Mouse (Mus musculus): ENCODE results near the gene Vmn2r9. TPM values are rescaled to one million over a fixed set of nuclear protein-coding genes. Genes with fewer than 3 reads are reported as not detected.
"Not testable (repeated sequence)": the region's sequence is repeated elsewhere in the genome, so short reads cannot be mapped to it uniquely, and the experiment has no call there.

Vmn2r9 gene
- not detected in 2 replicates for polyA plus RNA-seq (2016; fragmentation: Nextera tagmentation; extraction: Ambion mirVana)

- not testable (repeated sequence) for H3K9ac ChIP-seq (replicated peaks); ATAC-seq (ENCODE audit: low FRiP score, low read depth); H3K9me3 ChIP-seq; H3K36me3 ChIP-seq; H3K4me3 ChIP-seq; H3K27ac ChIP-seq (replicated peaks); H3K4me2 ChIP-seq (replicated peaks); H3K4me1 ChIP-seq; H3K27me3 ChIP-seq
- 76% methylated on average over 1 of the region's 1 CpGs for WGBS
Measured at GRCm38 (mm10) chr5:108852501-108852900, at the start of gene Vmn2r9. Gene Vmn2r9, minus strand, starts transcription at chr5:108852601.

GRCm38 (mm10) chr5:108866746-108867145 lies 14.3 kb upstream of the Vmn2r9 start:
- H3K9me3 ChIP-seq; H3K9ac ChIP-seq (replicated peaks); H3K4me3 ChIP-seq; ATAC-seq (ENCODE audit: low FRiP score, low read depth); H3K27ac ChIP-seq (replicated peaks); H3K27me3 ChIP-seq; H3K36me3 ChIP-seq; H3K4me1 ChIP-seq; H3K4me2 ChIP-seq (replicated peaks): not testable (repeated sequence)
- 12% methylated on average over 1 of the region's 1 CpGs for WGBS

GRCm38 (mm10) chr5:108849466-108849865 lies 2.9 kb downstream of the Vmn2r9 start:
- Histone ChIP-seq H3K4me3 (no peak overlapping the region), H3K9me3 (no peaks in the 10 kb centered on the region), H3K4me1 (no peaks in the 10 kb centered on the region), H3K36me3 (no peaks in the 10 kb centered on the region), H3K27ac (replicated peaks) (no peak overlapping the region), H3K4me2 (replicated peaks) (no peak overlapping the region), H3K9ac (replicated peaks) (no peak overlapping the region), H3K27me3 (no peaks in the 10 kb centered on the region)
- ATAC-seq (ENCODE audit: low FRiP score, low read depth) = no peak
- 52% methylated on average over 1 of the region's 1 CpGs for WGBS

- no peak for ATAC-seq (ENCODE audit: low FRiP score, low read depth)
- Histone ChIP-seq H3K4me1 (no peaks in the 10 kb centered on the region), H3K27ac (replicated peaks) (no peak overlapping the region), H3K9ac (replicated peaks) (no peak overlapping the region), H3K4me2 (replicated peaks) (no peak overlapping the region), H3K36me3 (no peaks in the 10 kb centered on the region), H3K4me3 (no peak overlapping the region), H3K9me3 (no peaks in the 10 kb centered on the region), H3K27me3 (no peaks in the 10 kb centered on the region)
- 75% methylated on average over 1 of the region's 1 CpGs for WGBS
Measured at GRCm38 (mm10) chr5:108836156-108836555, 16.2 kb downstream of the Vmn2r9 start.

GRCm38 (mm10) chr5:108823276-108823675 lies 29.1 kb downstream of the Vmn2r9 start:
- H3K9me3 ChIP-seq = no peaks in the 10 kb centered on the region
- 83% methylated on average over 2 of the region's 2 CpGs for WGBS
- no peaks in the 10 kb centered on the region for H3K36me3 ChIP-seq
- H3K4me1 ChIP-seq = no peaks in the 10 kb centered on the region
- H3K4me2 ChIP-seq (replicated peaks) = no peak overlapping the region
- no peaks in the 10 kb centered on the region for H3K27me3 ChIP-seq
- ATAC-seq (ENCODE audit: low FRiP score, low read depth) = no peak
- H3K27ac ChIP-seq (replicated peaks) = no peak overlapping the region
- no peak overlapping the region for H3K9ac ChIP-seq (replicated peaks)
- no peak overlapping the region for H3K4me3 ChIP-seq

- H3K4me2 ChIP-seq (replicated peaks); ATAC-seq (ENCODE audit: low FRiP score, low read depth): not testable (repeated sequence)
- 76% methylated on average over 2 of the region's 2 CpGs for WGBS
Measured at GRCm38 (mm10) chr5:108808750-108809149, 43.7 kb downstream of the Vmn2r9 start, which contains the start of gene Vmn2r8. Gene Vmn2r8, minus strand, starts transcription at chr5:108808850.

GRCm38 (mm10) chr5:108803646-108804045 lies 48.8 kb downstream of the Vmn2r9 start:
- H3K27ac ChIP-seq (replicated peaks) = no peak overlapping the region
- WGBS = 48% methylated on average over 1 of the region's 1 CpGs
- no peak for ATAC-seq (ENCODE audit: low FRiP score, low read depth)
- H3K9me3 ChIP-seq = no peaks in the 10 kb centered on the region
- no peaks in the 10 kb centered on the region for H3K36me3 ChIP-seq
- H3K9ac ChIP-seq (replicated peaks) = no peak overlapping the region
- no peaks in the 10 kb centered on the region for H3K27me3 ChIP-seq
- H3K4me2 ChIP-seq (replicated peaks) = no peak overlapping the region
- H3K4me3 ChIP-seq = no peak overlapping the region
- H3K4me1 ChIP-seq = no peaks in the 10 kb centered on the region

More at GRCm38 (mm10) chr5:108808750-108809149, 43.7 kb downstream of the Vmn2r9 start, which contains the start of gene Vmn2r8:
- H3K4me3 ChIP-seq; H3K27ac ChIP-seq (replicated peaks); H3K9me3 ChIP-seq; H3K27me3 ChIP-seq; H3K4me1 ChIP-seq; H3K36me3 ChIP-seq; H3K9ac ChIP-seq (replicated peaks): not testable (repeated sequence)

- not testable (repeated sequence) for H3K9ac ChIP-seq (replicated peaks); H3K4me1 ChIP-seq; ATAC-seq (ENCODE audit: low FRiP score, low read depth); H3K9me3 ChIP-seq; H3K36me3 ChIP-seq; H3K27ac ChIP-seq (replicated peaks); H3K4me2 ChIP-seq (replicated peaks); H3K27me3 ChIP-seq; H3K4me3 ChIP-seq
- 58% methylated on average over 2 of the region's 2 CpGs for WGBS
Measured at GRCm38 (mm10) chr5:108795263-108795662, 57.1 kb downstream of the Vmn2r9 start, which contains the start of gene Tmed11. Gene Tmed11, minus strand, starts transcription at chr5:108795363.

GRCm38 (mm10) chr5:108790385-108790784 lies 62.0 kb downstream of the Vmn2r9 start:
- H3K4me3 ChIP-seq; ATAC-seq (ENCODE audit: low FRiP score, low read depth); H3K27me3 ChIP-seq; H3K27ac ChIP-seq (replicated peaks); H3K4me1 ChIP-seq; H3K4me2 ChIP-seq (replicated peaks); H3K9me3 ChIP-seq; H3K9ac ChIP-seq (replicated peaks); H3K36me3 ChIP-seq: not testable (repeated sequence)
- 34% methylated on average over 1 of the region's 1 CpGs for WGBS

Other genes starting within 250 kb of the Vmn2r9 start
- 60.5 and 61.5 TPM in 2 replicates for gene Gak, start 222.8 kb downstream of the Vmn2r9 start, polyA plus RNA-seq (2016; fragmentation: Nextera tagmentation; extraction: Ambion mirVana)
- 18.7 and 21.5 TPM in 2 replicates for gene Tmem175, start 222.8 kb downstream of the Vmn2r9 start, polyA plus RNA-seq (2016; fragmentation: Nextera tagmentation; extraction: Ambion mirVana)
- gene Idua, start 192.3 kb downstream of the Vmn2r9 start, polyA plus RNA-seq (2016; fragmentation: Nextera tagmentation; extraction: Ambion mirVana) = 12.3 and 12.8 TPM in 2 replicates
- gene Dgkq, start 182.9 kb downstream of the Vmn2r9 start, polyA plus RNA-seq (2016; fragmentation: Nextera tagmentation; extraction: Ambion mirVana) = 21.2 and 21.7 TPM in 2 replicates
- gene Slc26a1, start 177.0 kb downstream of the Vmn2r9 start, polyA plus RNA-seq (2016; fragmentation: Nextera tagmentation; extraction: Ambion mirVana) = 1.7 and 1.9 TPM in 2 replicates
- 16.9 and 19.6 TPM in 2 replicates for gene Fgfrl1, start 160.2 kb downstream of the Vmn2r9 start, polyA plus RNA-seq (2016; fragmentation: Nextera tagmentation; extraction: Ambion mirVana)
- 0.37 TPM in 1 of 2 replicates, not detected in the other for gene Rnf212, start 77.6 kb downstream of the Vmn2r9 start, polyA plus RNA-seq (2016; fragmentation: Nextera tagmentation; extraction: Ambion mirVana)
- gene Tmed11, start 57.2 kb downstream of the Vmn2r9 start, polyA plus RNA-seq (2016; fragmentation: Nextera tagmentation; extraction: Ambion mirVana) = not detected in 2 replicates
- not detected in 2 replicates for gene Vmn2r8, start 43.8 kb downstream of the Vmn2r9 start, polyA plus RNA-seq (2016; fragmentation: Nextera tagmentation; extraction: Ambion mirVana)
- not detected in 2 replicates for gene Vmn2r10, start 153.9 kb upstream of the Vmn2r9 start, polyA plus RNA-seq (2016; fragmentation: Nextera tagmentation; extraction: Ambion mirVana)
- not detected in 2 replicates for gene Vmn2r11, start 207.0 kb upstream of the Vmn2r9 start, polyA plus RNA-seq (2016; fragmentation: Nextera tagmentation; extraction: Ambion mirVana)
- gene Vmn2r12, start 245.3 kb upstream of the Vmn2r9 start, polyA plus RNA-seq (2016; fragmentation: Nextera tagmentation; extraction: Ambion mirVana) = not detected in 2 replicates

All from midbrain, embryonic 12.5 days (tissue).